Mouse (Mus musculus): ENCODE data around the gene Satb2.

DNA sequence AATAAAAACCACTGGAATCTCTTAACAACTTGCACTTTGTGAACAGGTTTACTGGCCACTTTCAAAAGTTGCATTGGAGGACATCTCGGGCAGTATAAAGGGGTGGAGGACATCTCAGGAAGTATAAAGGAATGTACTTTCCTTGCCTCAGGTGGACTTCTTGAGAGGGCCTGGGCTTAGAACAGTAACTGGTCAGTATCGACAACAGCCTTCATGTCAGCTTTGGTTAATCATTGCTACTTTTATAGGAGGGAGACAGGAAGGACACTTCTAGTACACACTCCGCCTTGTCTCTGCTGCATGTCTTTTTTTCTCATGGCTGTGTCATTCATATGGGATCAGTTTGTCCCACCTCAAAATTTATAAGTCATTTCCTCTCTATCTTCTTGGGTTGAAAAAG is 156.4 kb downstream of the Satb2 start:
- no peak for TF ChIP-seq CTCF (IDR thresholded peaks at IDR 0.05; ENCODE audit: low read depth, low read length)
- no peak for TF ChIP-seq POLR2AphosphoS5 (IDR thresholded peaks at IDR 0.05; ENCODE audit: insufficient replicate concordance, low read depth, low read length)
- TF ChIP-seq GATA2 (IDR thresholded peaks at IDR 0.05; ENCODE audit: borderline replicate concordance, low read depth, low read length) = no peak
- no peak for TF ChIP-seq GATA1 (IDR thresholded peaks at IDR 0.05; ENCODE audit: borderline replicate concordance, low read length)

All from G1E (cell line).